Mouse (Mus musculus): ENCODE measurements around the gene Itfg2.
A peak's percentile ranks its signal among the peaks of the same experiment; 100 is the strongest.

Gene Itfg2

GRCm38 (mm10) chr6:128435474-128435873 lies 10.7 kb upstream of the Itfg2 start:
- no peak for DNase-seq (ENCODE audit: low spot score)

GRCm38 (mm10) chr6:128433566-128433965 lies 8.8 kb upstream of the Itfg2 start:
- DNase-seq (ENCODE audit: low spot score) = no peak

- no peak for DNase-seq (ENCODE audit: low spot score)
Observed at GRCm38 (mm10) chr6:128432356-128432915, 7.7 kb upstream of the Itfg2 start.

- no peak for DNase-seq (ENCODE audit: low spot score)
Observed at GRCm38 (mm10) chr6:128429826-128430225, 5.1 kb upstream of the Itfg2 start.

- DNase-seq (ENCODE audit: low spot score) = no peak
Observed at GRCm38 (mm10) chr6:128429300-128429699, 4.6 kb upstream of the Itfg2 start.

- no peak for DNase-seq (ENCODE audit: low spot score)
Observed at GRCm38 (mm10) chr6:128427571-128427970, 2.8 kb upstream of the Itfg2 start.

GRCm38 (mm10) chr6:128425046-128425445 lies 315 bp upstream of the Itfg2 start:
- DNase-seq (ENCODE audit: low spot score) = no peak

GRCm38 (mm10) chr6:128423496-128424268 lies 1.0 kb downstream of the Itfg2 start:
- no peak for DNase-seq (ENCODE audit: low spot score)

- no peak for DNase-seq (ENCODE audit: low spot score)
Observed at GRCm38 (mm10) chr6:128421480-128421879, 3.3 kb downstream of the Itfg2 start.

- DNase-seq (ENCODE audit: low spot score) = no peak
Observed at GRCm38 (mm10) chr6:128421036-128421435, 3.7 kb downstream of the Itfg2 start.

GRCm38 (mm10) chr6:128418076-128418475 lies 6.7 kb downstream of the Itfg2 start:
- no peak for DNase-seq (ENCODE audit: low spot score)

- DNase-seq (ENCODE audit: low spot score) = no peak
Observed at GRCm38 (mm10) chr6:128416169-128416568, 8.6 kb downstream of the Itfg2 start.

GRCm38 (mm10) chr6:128411115-128411514 lies 13.6 kb downstream of the Itfg2 start:
- DNase-seq (ENCODE audit: low spot score) = peak; percentile 72

- no peak for DNase-seq (ENCODE audit: low spot score)
Observed at GRCm38 (mm10) chr6:128410305-128410704, 14.4 kb downstream of the Itfg2 start.

GRCm38 (mm10) chr6:128408544-128409125 lies 16.1 kb downstream of the Itfg2 start:
- DNase-seq (ENCODE audit: low spot score) = no peak

GRCm38 (mm10) chr6:128404708-128405107 lies 20.0 kb downstream of the Itfg2 start:
- no peak for DNase-seq (ENCODE audit: low spot score)

- DNase-seq (ENCODE audit: low spot score) = no peak
Observed at GRCm38 (mm10) chr6:128399421-128400185, 25.1 kb downstream of the Itfg2 start.

GRCm38 (mm10) chr6:128398996-128399395 lies 25.7 kb downstream of the Itfg2 start, which contains the start of gene Nrip2:
TSS of gene Nrip2 (plus strand) at chr6:128399296.
- DNase-seq (ENCODE audit: low spot score) = no peak

GRCm38 (mm10) chr6:128397574-128398261 lies 27.0 kb downstream of the Itfg2 start:
- DNase-seq (ENCODE audit: low spot score) = no peak

- DNase-seq (ENCODE audit: low spot score) = no peak
Observed at GRCm38 (mm10) chr6:128390683-128391082, 34.0 kb downstream of the Itfg2 start.

- DNase-seq (ENCODE audit: low spot score) = no peak
Observed at GRCm38 (mm10) chr6:128389185-128389584, 35.5 kb downstream of the Itfg2 start.

GRCm38 (mm10) chr6:128385026-128385425 lies 39.7 kb downstream of the Itfg2 start:
- no peak for DNase-seq (ENCODE audit: low spot score)

Data from left cerebral cortex, adult 11 months (tissue).